Mouse (Mus musculus) adrenal gland, postnatal 36 days (tissue): ENCODE data around the gene Il12b. TPM values are rescaled to one million over a fixed set of nuclear protein-coding genes. Genes with fewer than 3 reads are reported as not detected.
A peak's percentile ranks its signal among the peaks of the same experiment; 100 is the strongest.

Experiments used
- DNase-seq, 2 experiments: peaks; one replicate each; pipeline ENCODE4 v3.0.0; 2021; ENCODE audit warnings: mixed read lengths in 1 of 2
- total RNA-seq, 2 experiments: library from RNA; stranded (reverse); gene quantifications; 2 replicates each; pipeline ENCODE4 v1.2.3; 2021

Gene Il12b
- total RNA-seq, 2 experiments from 2014 or later = not detected

DNA sequence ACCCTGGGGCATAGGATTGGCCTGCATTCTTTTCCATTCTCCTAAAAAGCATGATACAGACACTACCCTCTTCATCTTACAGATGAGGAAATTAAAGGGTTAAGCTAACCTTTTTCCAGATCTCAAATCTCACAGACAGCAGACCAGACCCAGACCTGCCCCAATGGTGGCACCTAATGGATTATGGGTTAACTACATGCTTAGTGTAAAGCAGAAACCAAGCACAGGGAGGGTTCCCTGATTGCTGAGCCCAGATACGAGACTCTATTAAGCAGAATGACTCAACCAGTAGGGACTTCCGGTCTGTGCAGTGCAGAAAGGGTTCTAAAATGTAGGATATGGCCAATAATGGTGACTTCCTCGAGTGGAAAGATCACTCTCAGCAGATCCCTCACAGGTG lies 10.6 kb downstream of the Il12b start:
- no peak for DNase-seq

DNA sequence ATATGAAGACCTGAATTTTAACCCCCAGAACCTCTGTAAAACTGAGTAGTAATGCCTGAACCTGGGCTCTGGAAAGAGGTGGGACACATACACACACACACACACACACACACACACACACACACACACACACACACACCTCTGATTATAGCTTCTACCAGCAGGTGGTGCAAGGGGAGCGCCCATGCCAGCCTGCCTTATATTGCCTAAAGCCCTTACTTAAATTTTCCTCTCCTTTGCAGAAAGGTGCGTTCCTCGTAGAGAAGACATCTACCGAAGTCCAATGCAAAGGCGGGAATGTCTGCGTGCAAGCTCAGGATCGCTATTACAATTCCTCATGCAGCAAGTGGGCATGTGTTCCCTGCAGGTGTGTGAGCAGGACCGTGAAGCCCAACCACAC lies 12.4 kb downstream of the Il12b start:
- DNase-seq = no peak

DNA sequence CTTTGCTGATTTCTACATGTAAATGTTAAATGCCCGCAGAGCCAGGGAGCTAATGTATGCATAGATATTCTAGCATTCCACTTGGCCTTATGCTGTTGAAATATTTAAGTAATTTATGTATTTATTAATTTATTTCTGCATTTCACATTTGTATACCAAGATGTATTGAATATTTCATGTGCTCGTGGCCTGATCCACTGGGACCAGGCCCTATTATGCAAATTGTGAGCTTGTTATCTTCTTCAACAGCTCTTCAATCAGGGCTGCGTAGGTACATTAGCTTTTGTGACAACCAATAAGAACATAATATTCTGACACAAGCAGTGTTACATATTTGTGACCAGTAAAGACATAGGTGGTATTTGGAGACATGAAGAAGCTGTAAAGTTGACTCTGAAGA lies 13.5 kb downstream of the Il12b start:
- DNase-seq = no peak

DNA sequence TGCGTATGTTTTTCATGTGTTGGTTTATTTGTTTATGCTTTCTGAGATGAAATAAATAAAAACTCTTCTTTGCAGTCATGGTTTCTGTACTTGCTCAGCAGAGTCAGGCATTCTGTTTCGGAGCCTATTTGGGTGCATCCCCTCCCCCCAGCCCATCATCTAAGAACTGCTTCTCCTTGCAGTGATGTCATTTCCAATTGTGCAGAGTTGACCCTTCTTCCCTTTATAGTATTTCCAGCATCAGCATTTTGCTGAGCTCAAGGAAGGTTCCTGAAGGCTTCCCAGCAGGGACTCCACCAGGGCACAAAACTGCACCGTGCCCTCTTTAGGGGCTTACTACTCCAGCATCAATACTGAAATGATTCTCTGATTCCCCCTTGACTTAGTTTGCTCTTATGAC lies 14.7 kb downstream of the Il12b start:
- DNase-seq = no peak

DNA sequence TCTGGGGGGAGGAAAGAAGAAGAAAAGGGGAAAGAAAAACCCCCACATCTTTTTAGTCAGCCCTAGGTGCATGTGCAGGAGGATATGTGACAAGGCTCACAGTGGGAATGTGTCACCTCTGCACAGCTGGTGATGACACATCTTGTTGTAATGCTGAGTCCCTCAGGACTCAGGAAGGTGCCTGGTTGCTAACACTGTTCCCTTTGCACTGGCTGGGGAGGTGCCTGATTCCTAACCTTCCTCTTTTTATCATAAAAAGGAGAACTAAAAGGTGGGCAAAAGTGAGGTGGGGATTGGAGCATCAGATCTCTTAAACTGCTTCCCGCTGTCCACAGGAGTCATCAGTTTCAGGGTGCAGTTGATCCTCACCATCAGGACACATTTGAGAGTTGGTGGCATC lies 17.5 kb downstream of the Il12b start:
- DNase-seq = no peak

DNA sequence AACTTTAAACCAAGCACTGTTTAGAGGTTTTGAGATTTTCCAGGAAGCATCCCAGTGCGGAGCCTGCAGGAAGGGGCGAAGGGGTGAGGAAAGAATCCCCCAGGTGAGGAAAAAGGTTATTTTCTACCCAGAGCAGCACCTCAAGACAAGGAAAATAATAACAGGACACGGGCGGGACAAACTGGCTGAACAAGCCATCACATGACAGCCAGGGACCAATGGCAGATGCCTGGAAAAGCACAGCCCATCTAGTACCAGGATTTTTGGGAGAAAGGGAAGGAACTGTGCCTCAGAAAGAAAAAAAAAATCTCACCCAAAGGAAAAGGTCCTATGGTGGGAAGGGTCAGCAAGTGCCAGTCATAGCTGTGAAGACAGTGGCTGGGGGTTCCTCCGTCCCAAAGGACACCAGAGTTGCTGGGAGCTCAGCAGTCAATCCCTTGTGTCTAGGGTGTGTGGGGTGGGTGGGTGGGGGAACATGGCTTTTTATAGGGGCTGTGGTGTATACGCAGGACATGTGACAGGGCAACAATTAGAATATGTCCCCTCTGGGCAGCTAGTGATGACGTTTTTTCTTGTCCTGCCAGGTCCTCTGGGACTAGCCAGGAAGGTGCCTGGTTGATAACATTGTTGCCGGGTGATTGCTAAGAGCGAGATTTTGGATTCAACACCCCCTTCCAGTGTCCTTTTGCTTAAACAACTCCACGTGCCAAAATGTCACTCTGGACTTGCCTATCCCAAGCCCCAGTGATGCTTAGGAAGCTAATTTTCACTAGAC lies 22.7 kb downstream of the Il12b start:
- DNase-seq = no peak

DNA sequence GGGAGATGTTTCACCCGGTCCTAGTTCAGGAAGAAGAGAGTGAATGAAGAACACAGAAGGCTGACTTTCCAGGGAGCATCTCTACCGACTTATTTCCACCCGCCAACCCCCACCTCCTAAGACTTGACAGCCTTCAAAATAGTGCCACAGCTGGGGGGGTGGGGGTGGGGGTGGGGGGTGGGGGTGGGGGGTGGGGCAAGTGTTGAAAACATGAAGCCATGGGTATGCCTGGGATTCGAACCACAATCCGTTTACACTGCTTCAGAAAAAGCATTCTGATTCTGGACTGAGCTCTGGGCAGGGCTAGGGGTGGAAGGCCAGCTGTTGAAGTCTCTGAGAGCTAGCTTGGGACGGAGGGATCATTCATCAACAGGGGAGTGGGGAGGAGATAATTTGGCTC lies 23.4 kb downstream of the Il12b start:
- no peak for DNase-seq

DNA sequence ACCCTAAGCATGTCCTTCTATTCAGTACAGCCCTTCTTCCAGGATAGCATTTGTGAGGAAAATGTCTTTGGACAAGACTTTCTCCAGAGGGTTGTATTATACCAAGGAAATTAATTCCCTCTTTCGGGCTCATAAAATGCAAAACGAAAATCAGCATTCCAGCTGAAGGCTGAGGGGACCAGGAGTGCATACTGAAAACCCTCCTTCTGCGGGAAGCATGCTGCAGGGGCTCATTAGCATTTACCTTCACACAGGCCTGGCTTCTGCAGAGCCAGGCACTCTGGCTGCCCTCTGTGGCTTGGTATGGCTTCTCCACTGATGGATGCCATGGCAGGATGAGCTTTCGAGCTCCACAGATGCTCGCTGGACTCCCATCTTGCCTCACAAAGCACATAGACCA lies 24.1 kb downstream of the Il12b start:
- DNase-seq = no peak

DNA sequence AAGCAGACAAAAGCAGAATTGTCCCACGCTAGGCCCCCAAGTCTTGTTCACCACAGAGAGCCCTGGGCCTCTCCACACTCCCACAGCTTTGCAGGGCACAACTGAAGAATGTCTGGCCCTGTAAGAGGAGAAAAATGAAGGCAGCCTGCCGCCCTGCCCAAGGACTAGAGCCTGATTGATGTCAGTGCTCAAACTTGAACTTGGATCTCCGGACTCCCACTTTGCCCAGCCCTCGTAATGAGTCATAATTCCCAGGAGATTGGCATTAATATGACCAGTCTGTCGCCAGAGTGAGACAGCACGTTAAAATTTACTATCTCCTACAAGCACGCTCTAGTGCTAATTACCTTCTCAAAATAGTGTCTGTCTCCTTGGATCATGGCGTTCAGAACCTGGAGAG lies 25.1 kb downstream of the Il12b start:
- DNase-seq = peak; percentile 36 to 49

DNA sequence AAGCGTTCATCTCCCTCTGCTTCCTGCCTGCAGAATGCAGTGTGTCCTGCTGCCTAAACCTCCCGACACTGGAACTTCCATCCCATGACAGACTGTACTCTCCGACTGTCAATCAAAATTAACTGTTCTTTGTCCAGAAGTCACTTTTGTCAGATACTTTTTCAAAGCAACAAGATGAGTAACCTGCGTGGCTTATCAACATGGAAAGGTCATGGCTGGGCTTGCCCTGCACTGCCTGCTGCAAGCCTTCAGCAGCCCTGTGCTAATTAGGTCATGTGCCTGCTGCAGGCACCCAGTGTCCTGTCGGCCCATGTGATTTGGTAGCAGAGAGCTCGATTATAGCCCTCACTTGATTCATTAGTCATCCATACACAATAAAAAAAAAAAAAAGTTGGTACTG lies 25.8 kb downstream of the Il12b start:
- DNase-seq = peak; percentile 63 to 68

DNA sequence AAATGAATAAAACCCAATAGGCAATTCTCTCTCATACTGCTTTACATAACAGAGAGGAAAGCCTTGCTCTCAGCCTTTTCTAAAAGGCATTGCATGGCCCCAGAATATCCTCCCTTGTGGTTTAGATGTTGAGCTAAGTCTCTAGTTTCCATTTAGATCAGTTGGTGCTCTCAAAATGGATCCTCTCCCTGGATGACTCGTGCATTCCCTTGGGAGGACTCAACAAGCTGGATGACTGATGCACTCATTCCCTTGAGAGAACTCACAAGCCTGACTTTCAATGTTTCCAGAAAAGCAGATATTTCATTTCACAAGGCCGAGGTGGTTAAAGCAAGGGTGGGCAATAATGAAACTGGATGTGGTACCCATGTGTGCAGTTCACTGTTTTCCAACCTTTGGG lies 28.1 kb downstream of the Il12b start:
- no peak for DNase-seq

DNA sequence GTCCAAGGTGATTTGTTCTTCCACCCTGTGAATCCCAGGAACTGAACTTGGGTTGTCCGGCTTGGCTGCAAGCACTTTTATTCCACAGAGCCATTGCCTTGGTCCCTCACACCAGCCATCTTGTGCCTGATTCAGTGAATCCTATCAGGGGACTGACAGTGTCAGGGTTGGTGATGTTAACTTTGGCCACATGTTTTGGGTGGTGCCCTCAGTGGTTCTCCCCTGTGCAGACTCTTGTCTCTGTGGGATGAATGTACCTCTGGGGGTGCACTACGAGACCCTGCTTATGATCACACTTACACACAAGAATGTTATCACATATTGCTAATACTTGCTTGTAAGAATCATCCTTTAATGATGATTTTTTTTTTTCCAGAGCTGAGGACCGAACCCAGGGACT lies 30.2 kb downstream of the Il12b start:
- no peak for DNase-seq

DNA sequence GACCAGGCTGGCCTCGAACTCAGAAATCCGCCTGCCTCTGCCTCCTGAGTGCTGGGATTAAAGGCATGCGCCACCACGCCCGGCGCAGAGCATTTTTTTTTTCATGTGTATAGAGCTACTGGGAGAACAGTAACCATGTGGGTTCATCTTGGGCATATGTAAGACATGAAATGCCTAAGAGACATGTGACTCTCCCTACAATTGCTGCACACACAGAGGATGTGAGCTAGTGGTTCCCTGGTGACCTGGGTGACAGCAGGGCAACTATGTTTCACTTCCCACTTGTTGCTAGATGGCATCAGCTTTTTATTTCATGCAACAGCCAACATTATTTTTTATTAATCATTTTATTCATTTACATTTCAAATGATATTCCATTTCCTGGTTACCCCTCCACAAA lies 37.9 kb downstream of the Il12b start:
- DNase-seq = no peak

DNA sequence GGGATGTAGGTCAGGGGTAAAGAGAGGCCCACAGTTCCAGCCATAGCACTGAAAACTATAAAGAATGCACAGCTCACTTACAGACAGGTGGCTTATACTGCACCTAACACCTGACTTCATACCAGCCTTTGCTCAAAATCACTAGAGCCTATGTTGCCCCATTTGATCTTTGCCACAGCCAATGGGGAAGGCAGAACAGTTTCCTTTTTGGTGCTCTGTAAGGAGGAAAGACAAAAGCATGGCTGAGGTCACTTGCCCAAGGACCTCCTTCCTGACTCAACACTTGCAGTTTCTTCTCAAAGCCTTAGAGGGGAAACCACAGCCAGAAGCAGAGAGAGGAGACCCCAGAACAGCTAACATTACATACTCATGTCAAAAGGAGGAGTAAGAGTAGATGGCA lies 51.2 kb downstream of the Il12b start:
- no peak for DNase-seq

DNA sequence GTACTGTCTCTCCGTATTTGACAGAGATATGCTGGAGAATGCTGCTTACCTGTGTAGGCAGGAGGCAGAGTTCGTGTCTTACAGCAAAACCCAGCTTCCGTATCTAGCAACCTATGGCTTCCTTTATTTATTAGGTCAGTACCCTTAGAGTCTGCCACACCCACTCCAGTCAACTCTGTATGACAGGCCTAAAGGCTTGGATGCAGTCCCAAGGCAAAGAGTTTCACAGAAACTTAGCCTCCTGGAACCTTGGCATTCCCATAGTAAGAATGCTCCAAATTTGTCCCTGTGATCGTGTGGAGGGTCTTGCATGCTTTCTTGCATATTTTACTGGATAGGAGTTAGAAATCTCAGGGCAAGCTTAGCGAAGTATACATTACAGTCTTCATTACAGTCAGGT lies 52.2 kb downstream of the Il12b start:
- DNase-seq = peak in 1 of 2 experiments; percentile 7

DNA sequence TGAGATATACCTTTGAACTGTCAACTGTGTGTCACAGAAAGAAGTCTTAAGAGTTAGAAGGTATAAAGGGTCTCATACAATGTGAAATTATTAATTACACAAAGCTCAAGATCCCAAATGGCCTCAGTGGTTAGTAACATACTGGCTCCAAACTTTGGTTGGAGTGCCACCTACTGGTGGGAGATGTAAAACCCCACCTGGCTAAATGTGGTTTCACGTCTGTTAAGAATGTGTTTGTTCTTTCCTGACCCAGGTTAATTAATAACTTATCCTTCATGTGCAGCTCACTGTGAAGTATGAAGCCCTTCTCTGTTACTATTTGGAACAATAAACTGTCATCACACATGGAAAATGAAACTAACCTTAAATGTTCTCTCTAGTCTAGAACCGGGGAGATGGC lies 53.6 kb downstream of the Il12b start:
- peak; percentile 53 to 64 for DNase-seq

DNA sequence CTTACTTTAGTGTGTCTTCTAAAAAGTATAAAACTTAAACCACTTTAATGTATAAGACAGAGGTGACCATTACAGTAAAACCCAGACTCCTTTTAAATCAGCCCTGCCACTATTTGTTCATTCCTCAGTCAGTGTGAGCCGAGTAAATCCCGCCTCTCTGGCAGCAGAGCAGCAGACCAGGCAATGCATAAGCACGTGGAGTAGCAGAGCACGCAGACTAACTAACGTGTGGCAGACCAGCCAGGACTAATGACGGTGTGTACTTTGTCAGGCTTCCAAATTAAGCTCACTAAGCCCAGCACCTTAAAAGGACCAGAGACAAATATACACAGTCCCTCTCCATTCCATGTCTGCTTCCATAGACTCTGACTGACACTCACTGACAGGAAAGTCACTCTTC lies 61.6 kb downstream of the Il12b start:
- DNase-seq = no peak

Other genes starting within 250 kb of the Il12b start
- gene Ublcp1, start 70.4 kb downstream of the Il12b start, total RNA-seq = 10 to 100 TPM; 42.5 to 44.1 TPM
- 10 to 100 TPM; 55.9 to 86.3 TPM for gene Rnf145, start 118.9 kb downstream of the Il12b start, total RNA-seq
- 10 to 100 TPM; 16.8 to 30.3 TPM for gene Ebf1, start 217.3 kb downstream of the Il12b start, total RNA-seq